Mouse (Mus musculus) bone marrow, adult 2 months (tissue): Measurements from ENCODE around the gene Tex44. TPM values are rescaled to one million over a fixed set of nuclear protein-coding genes. Genes with fewer than 3 reads are reported as not detected.

Experiments used
- H3K27ac ChIP-seq: fragments of 200-500 bp; 2 replicates; pipeline ENCODE4 v1.5.1; 2012; ENCODE audit warnings: low read depth, mild to moderate bottlenecking, control low read depth, inconsistent platforms, low read length; ENCODE audit not compliant: control insufficient read depth, poor library complexity, insufficient read depth
- H3K4me1 ChIP-seq: fragments of 200-500 bp; 2 replicates; pipeline ENCODE4 v1.6.1; 2011; ENCODE audit warnings: low read length; ENCODE audit not compliant: control insufficient read depth, insufficient read depth
- H3K4me3 ChIP-seq: fragments of 200-500 bp; replicated peaks from 2 replicates; pipeline ENCODE3; 2011; ENCODE audit warnings: mild to moderate bottlenecking, low read depth, low read length, control low read depth; ENCODE audit not compliant: control insufficient read depth
- CTCF ChIP-seq: fragments of 200-500 bp; IDR thresholded peaks from 2 replicates; pipeline ENCODE4 v1.5.1; 2011; ENCODE audit warnings: low read length, control low read depth; ENCODE audit not compliant: control insufficient read depth, insufficient read depth
- POLR2A ChIP-seq: fragments of 200-500 bp; IDR thresholded peaks from 2 replicates; pipeline ENCODE4 v1.6.1; 2011; ENCODE audit warnings: low read depth, mild to moderate bottlenecking, control low read depth, low read length, borderline replicate concordance; ENCODE audit not compliant: control insufficient read depth
- WGBS: fragments of 180-500 bp; shearing (Covaris S2); methylation state at CpG from one replicate; pipeline ENCODE4 v1.1.7; 2018; 5-methylcytosine and 5-hydroxymethylcytosine counted together
- polyA plus RNA-seq: library from polyadenylated mRNA; stranded (reverse); fragments of >200 nt; gene quantifications from 2 replicates; pipeline ENCODE4 v1.2.4, GENCODE M21; 2011; ENCODE audit warnings: low replicate concordance; ENCODE audit not compliant: missing spikeins, insufficient read depth, insufficient read length

The Tex44 gene
- polyA plus RNA-seq, 1 experiment = not detected

GRCm38 (mm10) chr1:86395897-86396296, 30.2 kb upstream of the Tex44 start:
- Histone ChIP-seq H3K4me1 (peaks cover 3% of the 10 kb centered on the region), H3K27ac (no peak overlapping the region), H3K4me3 (no peak overlapping the region)
- TF ChIP-seq CTCF (0 out of 2 replicates have a peak, but pooled peaks have one; percentile 7), POLR2A (no peak)
- WGBS = 75% methylated on average over 7 of the region's 7 CpGs

- TF ChIP-seq POLR2A (no peak), CTCF (no peak)
- peaks cover 3% of the 10 kb centered on the region for H3K4me1 ChIP-seq
- no peak overlapping the region for H3K4me3 ChIP-seq
- peak overlapping the region; percentile 70 for H3K27ac ChIP-seq
- WGBS = 68% methylated on average over 8 of the region's 8 CpGs
These were observed 28.5 kb upstream of the Tex44 start for GRCm38 (mm10) chr1:86397621-86398020.

GRCm38 (mm10) chr1:86398222-86398621, 27.9 kb upstream of the Tex44 start:
- no peak for TF ChIP-seq POLR2A
- TF ChIP-seq CTCF = no peak
- Histone ChIP-seq H3K27ac (peak overlapping the region; percentile 70), H3K4me1 (peaks cover 3% of the 10 kb centered on the region), H3K4me3 (no peak overlapping the region)
- WGBS = 9% methylated on average over 7 of the region's 7 CpGs

GRCm38 (mm10) chr1:86399322-86399721, 26.8 kb upstream of the Tex44 start:
- 19% methylated on average over 3 of the region's 3 CpGs for WGBS
- Histone ChIP-seq H3K4me3 (no peak overlapping the region), H3K27ac (peak overlapping the region; percentile 26), H3K4me1 (peaks cover 3% of the 10 kb centered on the region)
- TF ChIP-seq CTCF (no peak), POLR2A (no peak)

- no peak overlapping the region for H3K27ac ChIP-seq
- peaks cover 3% of the 10 kb centered on the region for H3K4me1 ChIP-seq
- H3K4me3 ChIP-seq = no peak overlapping the region
- 44% methylated on average over 8 of the region's 8 CpGs for WGBS
- TF ChIP-seq POLR2A (no peak), CTCF (no peak)
These were observed 25.9 kb upstream of the Tex44 start for GRCm38 (mm10) chr1:86400096-86400754.

GRCm38 (mm10) chr1:86404834-86405233, 21.3 kb upstream of the Tex44 start:
- no peak for TF ChIP-seq POLR2A
- peak; percentile 86 for TF ChIP-seq CTCF
- peaks cover 3% of the 10 kb centered on the region; the same call in 1 of the 2 replicates for H3K4me1 ChIP-seq
- H3K27ac ChIP-seq = no peak overlapping the region
- H3K4me3 ChIP-seq = no peak overlapping the region
- WGBS = 64% methylated on average over 5 of the region's 5 CpGs

- WGBS = 31% methylated on average over 4 of the region's 4 CpGs
- H3K4me1 ChIP-seq = peaks cover 3% of the 10 kb centered on the region; the same call in 1 of the 2 replicates
These were observed 19.8 kb upstream of the Tex44 start for GRCm38 (mm10) chr1:86406313-86406712.

GRCm38 (mm10) chr1:86406914-86407313, 19.2 kb upstream of the Tex44 start:
- H3K4me3 ChIP-seq = no peak overlapping the region
- H3K27ac ChIP-seq = no peak overlapping the region
- WGBS = 30% methylated on average over 8 of the region's 8 CpGs
- H3K4me1 ChIP-seq = peaks cover 3% of the 10 kb centered on the region; the same call in 1 of the 2 replicates
- TF ChIP-seq POLR2A (no peak), CTCF (no peak)

More at GRCm38 (mm10) chr1:86406313-86406712, 19.8 kb upstream of the Tex44 start:
- H3K4me3 ChIP-seq = no peak overlapping the region
- TF ChIP-seq CTCF (no peak), POLR2A (no peak)
- no peak overlapping the region for H3K27ac ChIP-seq
